Mouse (Mus musculus): ENCODE data around the gene 4933411K16Rik. TPM values are rescaled to one million over a fixed set of nuclear protein-coding genes. Genes with fewer than 3 reads are reported as not detected.

The 4933411K16Rik gene
- total RNA-seq, 2 experiments from 2014 or later: not detected

DNA sequence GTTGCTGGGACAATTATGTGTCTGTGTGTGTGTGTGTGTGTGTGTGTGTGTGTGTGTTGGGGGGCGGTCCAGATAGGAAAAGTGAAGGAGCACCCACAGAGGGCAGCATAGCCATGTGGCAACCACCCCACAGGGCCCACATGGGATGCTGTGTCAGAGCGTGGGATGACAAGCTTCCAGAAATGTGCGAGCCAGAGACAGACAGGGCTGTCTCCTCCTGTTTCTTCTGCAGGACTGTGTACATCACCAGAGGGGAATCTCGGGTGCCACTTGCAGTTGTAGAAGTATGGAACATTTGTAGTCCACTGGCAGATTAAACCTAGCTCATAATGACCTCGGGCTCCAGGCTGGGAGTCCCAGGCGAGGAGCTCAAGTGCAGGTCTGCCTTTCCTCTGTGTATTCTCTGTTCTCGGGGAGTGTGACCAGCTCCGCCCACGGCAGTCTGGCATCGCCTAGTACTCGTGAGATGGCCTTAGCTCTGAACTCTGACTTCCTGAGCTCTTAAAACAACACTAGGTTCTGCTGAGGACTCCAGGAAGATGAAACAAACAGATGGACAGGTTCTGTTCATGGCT, 17.1 kb upstream of the 4933411K16Rik start:
- no peak for ATAC-seq (replicated peaks; ENCODE audit: poor library complexity, severe bottlenecking)

DNA sequence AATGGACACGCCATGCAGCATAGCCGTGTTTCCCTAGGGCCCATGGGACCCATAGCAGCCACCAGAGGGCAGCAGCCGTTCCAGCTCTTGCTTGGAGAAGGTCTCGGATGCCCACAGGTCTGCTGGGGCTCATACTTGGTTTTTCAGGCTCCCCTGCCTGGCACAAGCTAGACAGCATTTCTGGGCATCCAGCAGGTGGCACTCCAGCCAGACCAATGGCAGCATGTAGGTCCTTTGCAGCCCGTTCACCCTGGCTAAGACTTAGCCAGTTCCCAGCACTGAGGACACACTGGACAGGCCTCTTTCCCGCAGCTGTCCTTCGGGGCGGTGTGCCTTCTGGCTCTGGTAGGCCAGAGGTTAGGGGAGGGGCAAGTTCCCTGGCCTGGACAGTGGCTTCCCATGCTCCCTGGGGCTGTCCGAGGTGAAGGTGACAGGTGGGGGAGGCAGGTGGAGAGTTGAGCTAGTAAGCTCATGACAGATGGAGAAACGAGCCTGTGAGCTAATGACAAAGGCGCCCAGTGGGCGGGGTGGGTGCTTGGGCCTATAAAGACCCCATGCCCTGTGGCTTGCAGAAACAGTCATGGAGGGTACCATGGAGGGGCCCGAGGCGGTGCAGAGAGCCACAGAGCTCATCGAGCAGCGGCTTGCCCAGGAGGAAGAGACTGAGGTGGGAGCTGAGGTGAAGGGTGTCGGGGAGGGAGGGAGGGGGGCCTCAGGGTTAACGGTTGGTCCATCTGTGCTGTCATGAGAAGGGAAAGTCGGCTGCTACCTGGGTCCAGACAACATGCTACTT, 16.4 kb upstream of the 4933411K16Rik start, which contains the start of gene Ankrd2:
Gene Ankrd2 (plus strand): TSS at position 545 of the 793 bp plus-strand sequence.
- peak; percentile 91 for ATAC-seq (replicated peaks; ENCODE audit: poor library complexity, severe bottlenecking)

GRCm38 (mm10) chr19:42036357-42036756, 15.7 kb upstream of the 4933411K16Rik start:
- no peak for ATAC-seq (replicated peaks; ENCODE audit: poor library complexity, severe bottlenecking)

DNA sequence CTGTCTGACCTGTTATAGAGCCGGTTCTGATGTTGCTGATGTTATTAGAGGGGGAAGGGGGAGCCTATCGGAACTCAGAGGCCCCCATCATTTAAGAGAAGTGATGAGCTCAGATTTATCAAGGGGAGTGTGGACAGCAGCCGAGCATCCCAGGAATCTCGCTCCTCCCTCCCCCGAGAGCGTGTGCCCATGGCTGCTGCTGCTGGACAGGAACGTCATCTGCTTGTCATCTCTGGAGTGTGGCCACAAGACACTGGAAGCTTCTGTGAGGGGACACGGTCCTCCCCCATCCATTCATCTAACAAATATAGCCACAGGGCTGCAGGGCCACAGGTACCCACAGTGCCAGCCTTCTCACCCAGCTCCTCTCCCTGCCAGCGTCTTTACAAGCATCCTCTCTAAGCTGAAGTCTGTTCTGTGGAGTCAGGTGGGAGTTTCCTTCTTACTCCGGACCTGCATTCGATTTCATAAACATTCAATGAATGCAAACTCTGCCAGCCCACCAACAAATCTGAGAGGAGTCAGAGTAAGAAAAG, 14.8 kb upstream of the 4933411K16Rik start:
- ATAC-seq (replicated peaks; ENCODE audit: poor library complexity, severe bottlenecking): no peak

GRCm38 (mm10) chr19:42038310-42038709, 13.7 kb upstream of the 4933411K16Rik start:
- no peak for ATAC-seq (replicated peaks; ENCODE audit: poor library complexity, severe bottlenecking)

- no peak for ATAC-seq (replicated peaks; ENCODE audit: poor library complexity, severe bottlenecking)
Measured at GRCm38 (mm10) chr19:42043988-42044387, 8.1 kb upstream of the 4933411K16Rik start.

GRCm38 (mm10) chr19:42045269-42046102, 6.6 kb upstream of the 4933411K16Rik start, which contains the start of gene Hoga1:
Hoga1 (plus strand) TSS chr19:42045610.
- ATAC-seq (replicated peaks; ENCODE audit: poor library complexity, severe bottlenecking): peak; percentile 96

DNA sequence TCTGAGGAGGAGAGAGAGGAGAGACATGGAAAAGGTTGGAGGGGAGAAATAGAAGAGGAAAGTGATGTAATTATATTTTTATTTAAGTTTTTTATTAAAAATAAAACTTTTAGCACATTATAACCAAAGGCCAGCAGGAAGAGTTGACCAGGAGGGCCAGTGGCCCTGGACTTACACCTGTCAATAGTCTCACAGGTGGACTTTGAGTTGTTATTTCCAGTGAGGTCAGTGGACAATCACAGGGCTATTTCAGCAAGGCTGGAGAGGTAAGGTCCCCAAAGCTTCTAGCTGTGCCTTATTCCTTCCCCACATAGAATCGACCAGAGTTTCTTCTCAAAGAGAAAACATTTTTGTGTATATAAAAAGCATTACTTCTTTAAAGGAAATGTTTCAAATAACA, 1.8 kb upstream of the 4933411K16Rik start:
- no peak for ATAC-seq (replicated peaks; ENCODE audit: poor library complexity, severe bottlenecking)

DNA sequence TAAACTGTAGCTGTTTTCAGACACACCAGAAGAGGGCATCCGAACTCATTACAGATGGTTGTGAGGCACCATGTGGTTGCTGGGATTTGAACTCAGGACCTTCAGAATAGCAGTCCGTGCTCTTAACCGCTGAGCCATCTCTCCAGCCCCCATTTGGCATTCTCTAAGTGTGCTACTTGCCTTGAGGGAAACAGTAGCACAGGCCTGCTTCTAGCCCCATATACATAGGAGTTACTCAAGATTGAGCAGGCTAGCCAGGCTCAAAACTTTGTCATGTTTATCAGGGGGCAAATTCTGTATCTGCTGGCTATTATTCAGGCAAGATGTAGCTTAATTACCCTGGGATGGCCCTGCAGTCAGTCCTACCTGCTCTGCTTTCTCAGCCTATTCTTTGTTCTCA, 697 bp upstream of the 4933411K16Rik start:
- ATAC-seq (replicated peaks; ENCODE audit: poor library complexity, severe bottlenecking): no peak

- peak; percentile 58 for ATAC-seq (replicated peaks; ENCODE audit: poor library complexity, severe bottlenecking)
Measured at GRCm38 (mm10) chr19:42054255-42054654, 2.2 kb downstream of the 4933411K16Rik start.

DNA sequence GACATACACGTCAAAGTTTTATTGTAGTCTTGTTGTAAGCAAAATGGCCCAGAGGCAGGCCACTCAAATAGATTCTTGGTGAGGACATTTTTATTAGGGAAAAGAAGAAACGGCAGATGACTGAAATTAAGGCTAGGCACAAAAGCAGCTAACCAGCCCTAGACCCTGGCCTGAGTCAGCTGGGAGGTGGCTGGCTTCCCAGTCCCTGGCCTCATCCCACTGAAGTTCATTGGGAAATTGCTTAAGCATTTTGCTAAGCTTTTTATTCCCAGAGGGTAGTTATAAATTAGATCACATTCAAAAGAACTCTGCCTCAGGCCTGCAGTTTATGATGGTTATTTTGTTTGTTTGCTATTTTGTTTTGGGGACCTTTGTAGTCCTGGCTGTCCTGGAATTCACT, 3.8 kb downstream of the 4933411K16Rik start:
- ATAC-seq (replicated peaks; ENCODE audit: poor library complexity, severe bottlenecking): no peak

DNA sequence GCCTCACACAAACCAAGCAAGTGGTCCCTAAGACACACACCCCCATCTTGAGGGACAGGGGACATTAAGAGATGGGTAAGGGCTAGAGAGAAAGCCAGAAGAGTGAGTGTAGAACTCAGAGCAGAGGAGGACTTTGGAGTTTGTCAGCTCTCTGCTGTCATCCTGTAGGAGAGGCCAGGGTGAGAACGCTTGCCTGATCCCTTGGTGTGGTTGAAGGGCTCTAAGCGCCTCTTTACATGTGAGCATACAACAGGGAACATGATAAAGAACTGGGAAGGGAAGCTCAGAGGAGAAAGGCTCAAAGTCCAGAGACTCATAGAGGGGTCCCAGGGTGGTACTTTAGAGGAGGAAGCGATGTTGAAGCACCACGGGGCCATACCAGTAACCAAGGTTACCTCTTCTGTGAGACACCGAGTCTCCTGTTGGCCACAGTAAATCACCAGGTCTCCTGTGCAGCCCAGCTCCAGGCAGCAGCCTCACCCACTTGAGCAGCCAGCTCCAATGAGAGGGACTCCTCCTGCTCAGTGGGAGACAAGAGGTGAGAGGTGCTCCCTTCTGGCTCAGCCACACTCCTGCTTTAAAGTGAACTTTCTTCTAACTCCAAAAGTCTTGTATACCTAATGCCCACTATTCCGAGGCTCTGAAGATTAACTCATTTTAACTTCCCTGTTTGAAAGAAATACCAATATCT, 4.8 kb downstream of the 4933411K16Rik start:
- no peak for ATAC-seq (replicated peaks; ENCODE audit: poor library complexity, severe bottlenecking)

- ATAC-seq (replicated peaks; ENCODE audit: poor library complexity, severe bottlenecking): no peak
Measured at GRCm38 (mm10) chr19:42058426-42058825, 6.4 kb downstream of the 4933411K16Rik start.

- ATAC-seq (replicated peaks; ENCODE audit: poor library complexity, severe bottlenecking): no peak
Measured at GRCm38 (mm10) chr19:42061443-42061842, 9.4 kb downstream of the 4933411K16Rik start.

DNA sequence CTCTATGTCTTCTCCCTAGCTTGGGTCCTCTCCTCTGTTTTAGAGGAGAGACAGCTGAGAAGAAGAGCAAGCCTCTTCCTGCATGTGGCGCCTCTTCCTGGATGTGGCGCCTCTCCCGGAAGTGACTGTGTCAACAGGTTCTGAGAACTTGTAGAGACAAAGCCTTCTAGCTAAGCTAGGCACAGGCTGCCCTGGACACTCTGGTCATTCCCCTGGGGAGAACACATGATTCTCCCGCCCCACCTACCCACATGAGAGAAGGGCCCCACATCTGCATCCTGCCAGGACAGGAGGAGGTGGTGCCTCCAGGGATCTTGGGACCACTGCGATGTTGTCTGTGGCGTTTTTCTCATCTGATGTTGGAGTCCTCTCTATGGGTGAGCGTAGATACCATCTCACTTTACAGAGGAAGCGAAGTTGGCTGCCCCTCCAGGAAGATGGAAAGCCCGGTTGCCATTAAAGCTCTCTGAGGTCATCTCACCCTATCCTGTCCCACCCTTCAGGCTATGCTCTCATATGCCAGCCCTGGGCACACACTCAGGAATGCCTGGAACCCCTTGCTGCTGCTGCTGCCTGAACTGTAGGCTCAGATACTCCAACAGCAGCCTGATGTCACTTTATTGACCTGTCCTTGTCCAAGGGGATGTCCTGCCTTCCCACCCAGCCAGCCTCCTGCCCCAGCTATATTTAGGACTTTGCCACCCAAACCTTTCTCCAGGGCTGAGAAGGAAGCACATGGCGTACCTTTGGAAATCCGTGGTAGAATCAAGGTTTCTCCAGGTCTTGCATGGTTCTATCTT, 16.6 kb downstream of the 4933411K16Rik start:
- no peak for ATAC-seq (replicated peaks; ENCODE audit: poor library complexity, severe bottlenecking)

- no peak for ATAC-seq (replicated peaks; ENCODE audit: poor library complexity, severe bottlenecking)
Measured at GRCm38 (mm10) chr19:42069241-42069525, 17.1 kb downstream of the 4933411K16Rik start.

- ATAC-seq (replicated peaks; ENCODE audit: poor library complexity, severe bottlenecking): no peak
Measured at GRCm38 (mm10) chr19:42071221-42071620, 19.2 kb downstream of the 4933411K16Rik start.

GRCm38 (mm10) chr19:42071886-42072608, 20.0 kb downstream of the 4933411K16Rik start:
- peak; percentile 56 for ATAC-seq (replicated peaks; ENCODE audit: poor library complexity, severe bottlenecking)

DNA sequence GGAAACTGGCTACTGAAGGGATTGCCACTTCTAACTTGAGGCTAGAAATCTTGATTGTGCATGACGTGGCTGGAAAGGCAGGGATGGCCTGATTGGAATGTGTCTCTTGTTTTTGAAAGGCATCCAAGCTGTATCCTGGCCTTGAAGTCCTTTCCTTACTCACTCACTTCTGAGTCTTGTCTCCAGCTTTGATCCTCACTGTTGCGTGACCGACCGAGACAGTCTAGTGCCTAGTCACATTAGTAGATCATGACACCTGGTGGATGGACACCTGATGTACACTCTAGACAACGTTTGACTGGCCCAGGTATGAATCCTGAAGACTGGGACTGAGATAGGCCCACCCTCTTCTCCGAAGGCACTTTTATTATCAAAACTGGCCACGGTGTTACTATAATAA, 20.8 kb downstream of the 4933411K16Rik start:
- ATAC-seq (replicated peaks; ENCODE audit: poor library complexity, severe bottlenecking): no peak
